In the genomic region with DNA sequence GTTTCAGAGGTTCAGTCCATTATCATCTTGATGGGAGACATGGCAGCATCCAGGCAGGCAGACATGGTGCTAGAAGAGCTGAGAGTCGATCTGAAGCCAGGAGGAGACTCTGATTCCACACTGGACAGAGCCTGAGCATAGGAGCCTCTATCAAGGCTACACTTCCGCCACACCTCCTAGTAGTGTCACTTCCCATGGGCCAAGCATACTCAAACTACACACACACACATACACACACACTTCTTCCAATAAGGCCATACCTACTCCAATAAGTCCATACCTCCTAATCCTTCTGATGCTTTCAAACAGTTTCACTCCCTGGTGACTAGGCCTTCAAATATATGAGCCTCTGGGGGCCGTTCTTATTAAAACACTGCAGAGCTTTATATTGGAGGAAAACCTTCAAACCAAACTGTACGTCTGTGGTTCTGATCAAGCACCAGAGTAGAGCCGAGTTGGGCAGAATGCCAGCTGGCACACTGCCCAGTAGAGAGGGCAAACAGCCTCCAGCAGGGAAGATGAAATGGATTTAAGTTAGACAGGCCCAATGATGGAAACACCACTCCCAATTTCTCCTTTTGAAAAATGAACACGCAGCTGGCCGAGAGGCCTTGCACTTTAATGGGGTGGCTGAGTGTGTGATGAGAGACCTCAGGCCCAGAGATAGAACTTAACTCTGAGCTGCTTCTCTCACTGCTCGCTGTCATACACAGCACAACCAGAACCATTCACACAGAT, we compare ENCODE assay signal across 9 mouse cellular contexts. TPM values are rescaled to one million over a fixed set of nuclear protein-coding genes. Genes with fewer than 3 reads are reported as not detected.
DNase-seq lines count a peak whose midpoint lies in the region; ATAC-seq and TF ChIP-seq lines count a peak whose summit lies in the region.
"Had no signal": no experiment of that assay in that cellular context is flagged by ENCODE, and none has a peak within 500 bp of the region (broad histone marks: within the 10 kb centered on the region; RNA-seq: fewer than 3 reads in every experiment).

No protein-coding gene starts in this region.

- H3K4me1 ChIP-seq in MEL (ENCODE audit: control insufficient read depth in 1 of 2, insufficient read depth in 2 of 2, low read length in 2 of 2) = no peaks in the 10 kb centered on the region
- peaks cover 7% of the 10 kb centered on the region for H3K4me1 ChIP-seq in intestine, embryonic 16.5 days (ENCODE audit: control insufficient read depth, insufficient read depth, low read length)
- H3K4me1 ChIP-seq in midbrain, embryonic 16.5 days (ENCODE audit: control insufficient read depth, insufficient read depth, low read length) = peaks cover 14% of the 10 kb centered on the region; the same call in 1 of the 2 replicates
- H3K4me1 ChIP-seq: liver, embryonic 15.5 days had no signal

- ATAC-seq in intestine, embryonic 16.5 days = peak; percentile 78
- peak; percentile 69 for ATAC-seq in midbrain, embryonic 16.5 days

- H3K9me3 ChIP-seq in MEL (replicated peaks; ENCODE audit: insufficient read depth, low read length) = no peaks in the 10 kb centered on the region
- H3K9me3 ChIP-seq in intestine, embryonic 16.5 days (ENCODE audit: control insufficient read depth, low read length) = no peaks in the 10 kb centered on the region
- no peaks in the 10 kb centered on the region for H3K9me3 ChIP-seq in midbrain, embryonic 16.5 days (replicated peaks; ENCODE audit: control insufficient read depth, low read length, poor library complexity, severe bottlenecking)
- H3K9me3 ChIP-seq: liver, embryonic 15.5 days had no signal

- TF ChIP-seq RAD21 in MEL (IDR thresholded peaks at IDR 0.05; ENCODE audit: low read depth, low read length) = no peak

- no peaks in the 10 kb centered on the region for H3K27me3 ChIP-seq in MEL (ENCODE audit: control insufficient read depth in 1 of 2, insufficient read depth in 2 of 2, low read length in 2 of 2)
- no peaks in the 10 kb centered on the region for H3K27me3 ChIP-seq in intestine, embryonic 16.5 days (replicated peaks; ENCODE audit: control insufficient read depth, insufficient read depth, low read length)
- H3K27me3 ChIP-seq in midbrain, embryonic 16.5 days (ENCODE audit: control insufficient read depth, insufficient read depth, low read depth, low read length) = no peaks in the 10 kb centered on the region
- H3K27me3 ChIP-seq: liver, embryonic 15.5 days had no signal

- 48% methylated on average over 8 of the region's 8 CpGs for WGBS in intestine, embryonic 16.5 days
- WGBS in midbrain, embryonic 16.5 days = 51% methylated on average over 8 of the region's 8 CpGs

- H3K4me2 ChIP-seq in intestine, embryonic 16.5 days (ENCODE audit: low read depth, low read length) = no peak overlapping the region
- no peak overlapping the region for H3K4me2 ChIP-seq in midbrain, embryonic 16.5 days (ENCODE audit: low read length)
- H3K4me2 ChIP-seq: liver, embryonic 15.5 days had no signal

- intact Hi-C loops in left cerebral cortex, adult 2 months (cut with DNase I) = no loop called here

- no peak overlapping the region for H3K27ac ChIP-seq in MEL (ENCODE audit: control insufficient read depth, low read depth, low read length)
- H3K27ac ChIP-seq in intestine, embryonic 16.5 days (ENCODE audit: low read length) = no peak overlapping the region
- H3K27ac ChIP-seq in left cerebral cortex, adult 2 months = no peak overlapping the region
- no peak overlapping the region; the same call in 1 of the 2 replicates for H3K27ac ChIP-seq in midbrain, embryonic 16.5 days (ENCODE audit: low read length)
- H3K27ac ChIP-seq: liver, embryonic 15.5 days had no signal

- H3K9ac ChIP-seq in MEL (ENCODE audit: control insufficient read depth, low read depth, low read length, poor library complexity, severe bottlenecking) = no peak overlapping the region
- H3K9ac ChIP-seq in intestine, embryonic 16.5 days (ENCODE audit: low read depth, low read length) = no peak overlapping the region
- no peak overlapping the region for H3K9ac ChIP-seq in midbrain, embryonic 16.5 days (ENCODE audit: low read depth, low read length)
- H3K9ac ChIP-seq: liver, embryonic 15.5 days had no signal

- DNase-seq in MEL (ENCODE audit: low read depth, low spot score) = peak; percentile 49
- peak; percentile 86 for DNase-seq in adrenal gland, adult 2 months
- peak; percentile 64 for DNase-seq in gastrocnemius, postnatal 10 days
- DNase-seq in left cerebral cortex, adult 2 months (ENCODE audit: extremely low spot score in 1 of 2, low spot score in 2 of 2) = peak; percentile 51 to 65
- DNase-seq in urinary bladder, postnatal 36 days (ENCODE audit: low spot score in 2 of 2) = peak; percentile 24 to 57
- DNase-seq in spleen, postnatal 36 days (ENCODE audit: low spot score in 2 of 2) = no peak

- no peaks in the 10 kb centered on the region for H3K79me2 ChIP-seq in MEL (ENCODE audit: control insufficient read depth, insufficient read depth, low read length, poor library complexity)

- no peaks in the 10 kb centered on the region for H3K36me3 ChIP-seq in MEL (ENCODE audit: control insufficient read depth in 1 of 2, insufficient read depth in 2 of 2, low read length in 2 of 2)
- no peaks in the 10 kb centered on the region for H3K36me3 ChIP-seq in intestine, embryonic 16.5 days (ENCODE audit: control insufficient read depth, insufficient read depth, low read length)
- H3K36me3 ChIP-seq in midbrain, embryonic 16.5 days (ENCODE audit: control insufficient read depth, insufficient read depth, low read length) = no peaks in the 10 kb centered on the region
- H3K36me3 ChIP-seq: liver, embryonic 15.5 days had no signal

- TF ChIP-seq EP300 in MEL (IDR thresholded peaks at IDR 0.05; ENCODE audit: low read depth in 1 of 2, low read length in 2 of 2) = no peak

- no peak for TF ChIP-seq CTCF in MEL (IDR thresholded peaks at IDR 0.05 in 2 of 3, conservative IDR thresholded peaks at IDR 0.05 in 1 of 3; ENCODE audit: control insufficient read depth in 1 of 3, insufficient read depth in 1 of 3, low read depth in 2 of 3, low read length in 3 of 3, poor library complexity in 1 of 3, severe bottlenecking in 1 of 3)
- TF ChIP-seq CTCF in left cerebral cortex, adult 2 months (IDR thresholded peaks at IDR 0.05) = no peak

- no peak for TF ChIP-seq POLR2A in MEL (IDR thresholded peaks at IDR 0.05; ENCODE audit: control insufficient read depth in 1 of 2, insufficient read depth in 1 of 2, low read depth in 1 of 2, low read length in 2 of 2, poor library complexity in 1 of 2)

- H3K4me3 ChIP-seq in MEL (ENCODE audit: control insufficient read depth in 1 of 2, insufficient read depth in 1 of 2, low read depth in 2 of 2, low read length in 2 of 2) = no peak overlapping the region
- no peak overlapping the region for H3K4me3 ChIP-seq in intestine, embryonic 16.5 days (ENCODE audit: low read length)
- no peak overlapping the region for H3K4me3 ChIP-seq in left cerebral cortex, adult 2 months
- H3K4me3 ChIP-seq in midbrain, embryonic 16.5 days (ENCODE audit: low read depth, low read length) = no peak overlapping the region
- H3K4me3 ChIP-seq: liver, embryonic 15.5 days had no signal

TF ChIP-seq in MEL, 35 proteins besides CTCF, POLR2A, EP300 and RAD21:
- TF ChIP-seq E2F4 (IDR thresholded peaks at IDR 0.05; ENCODE audit: borderline replicate concordance, low read depth, low read length) (no peak), MEF2A (IDR thresholded peaks at IDR 0.05; ENCODE audit: extremely low read depth, insufficient replicate concordance, low read depth, low read length, poor library complexity, severe bottlenecking) (no peak), KAT2A (conservative IDR thresholded peaks at IDR 0.05; ENCODE audit: low read depth, low read length) (no peak)

RNA-seq across cellular contexts. Expression of gene Iyd, which starts 32.4 kb away (rescaled TPM):
- not detected in 2 replicates for total RNA-seq in MEL (2012; rRNA removed)
- polyA plus RNA-seq in MEL (2012; ENCODE audit: insufficient read depth in 1 of 2, insufficient read length in 2 of 2, low read depth in 1 of 2, low replicate concordance in 2 of 2, missing spikeins in 1 of 2) = not detected
- 1 to 10 TPM in 1 of 2 experiments, under 1 TPM in 1; 0.59 to 1.3 TPM for total RNA-seq in adrenal gland, adult 2 months (2021)
- 0.06 and 0.10 TPM in 2 replicates for polyA plus RNA-seq in adrenal gland, adult 2 months (2012; rRNA removed)
- total RNA-seq in gastrocnemius, postnatal 10 days (2021) = under 1 TPM in 1 of 2 experiments, not detected in 1; 0.63 TPM
- 7.5 and 7.6 TPM in 2 replicates for polyA plus RNA-seq in intestine, embryonic 16.5 days (2015; fragmentation: Nextera tagmentation; extraction: Ambion mirVana)
- not detected for total RNA-seq in left cerebral cortex, adult 2 months (2021)
- polyA plus RNA-seq in midbrain, embryonic 16.5 days (2015; fragmentation: Nextera tagmentation; extraction: Ambion mirVana) = 0.59 and 0.60 TPM in 2 replicates

Comparison
In these comparisons a context has a peak if more than half of its experiments do, and no peak if none do; other contexts are left out.
1. DNase-seq: peak in MEL (single experiment), adrenal gland, adult 2 months (single experiment), gastrocnemius, postnatal 10 days (single experiment), left cerebral cortex, adult 2 months (2 of 2) and urinary bladder, postnatal 36 days (2 of 2); none in spleen, postnatal 36 days (0 of 2).